Mouse (Mus musculus) megakaryocyte, embryonic 14.5 days (primary cell): ENCODE measurements around the gene H2-Eb1.

Source experiments
- FLI1 ChIP-seq: IDR thresholded peaks from 2 replicates; pipeline ENCODE4 v1.6.1; 2012; ENCODE audit warnings: low read length, inconsistent platforms, mixed read lengths
- GATA1 ChIP-seq: IDR thresholded peaks from 3 replicates; pipeline ENCODE4 v1.6.1; 2012; ENCODE audit warnings: mixed read lengths, low read length, inconsistent platforms, borderline replicate concordance

GRCm38 (mm10) chr17:34301670-34302190 lies 3.9 kb upstream of the H2-Eb1 start:
- TF ChIP-seq GATA1 (no peak), FLI1 (no peak)
